Mouse (Mus musculus): ENCODE measurements around the gene Mboat7.

Gene Mboat7

GRCm38 (mm10) chr7:3692382-3692986 is 839 bp downstream of the Mboat7 start, which contains the start of gene Tsen34:
Gene Tsen34 (plus strand): TSS chr7:3692863.
- no peak for DNase-seq

GRCm38 (mm10) chr7:3691919-3692318 is 1.4 kb downstream of the Mboat7 start:
- DNase-seq, result no peak

- DNase-seq, result no peak
These were observed 7.7 kb downstream of the Mboat7 start for GRCm38 (mm10) chr7:3685400-3686187.

- no peak for DNase-seq
These were observed 8.6 kb downstream of the Mboat7 start for GRCm38 (mm10) chr7:3684698-3685097.

GRCm38 (mm10) chr7:3683908-3684550 is 9.3 kb downstream of the Mboat7 start:
- DNase-seq, result no peak

- peak; percentile 61 to 66 for DNase-seq
These were observed 16.0 kb downstream of the Mboat7 start, which contains the start of gene Tmc4 for GRCm38 (mm10) chr7:3677342-3677741. Gene Tmc4 (minus strand): TSS chr7:3677553.

GRCm38 (mm10) chr7:3676371-3676770 is 17.0 kb downstream of the Mboat7 start:
- no peak for DNase-seq

GRCm38 (mm10) chr7:3675228-3675548 is 18.1 kb downstream of the Mboat7 start:
- no peak for DNase-seq

- peak; percentile 80 to 87 for DNase-seq
These were observed 18.7 kb downstream of the Mboat7 start for GRCm38 (mm10) chr7:3674507-3675227.

GRCm38 (mm10) chr7:3666921-3667391 is 26.4 kb downstream of the Mboat7 start:
- peak in 1 of 2 experiments; percentile 34 for DNase-seq

- peak; percentile 97 for DNase-seq
These were observed 27.9 kb downstream of the Mboat7 start, which contains the start of gene Leng1 for GRCm38 (mm10) chr7:3665215-3666114. Gene Leng1 (minus strand): TSS chr7:3665840.

GRCm38 (mm10) chr7:3664524-3665214 is 28.7 kb downstream of the Mboat7 start:
- peak in 1 of 2 experiments; percentile 33 for DNase-seq

GRCm38 (mm10) chr7:3658578-3658977 is 34.7 kb downstream of the Mboat7 start:
- no peak for DNase-seq

GRCm38 (mm10) chr7:3656966-3657365 is 36.4 kb downstream of the Mboat7 start:
- DNase-seq, result no peak

- no peak for DNase-seq
These were observed 46.7 kb downstream of the Mboat7 start for GRCm38 (mm10) chr7:3646641-3647040.

GRCm38 (mm10) chr7:3646188-3646587 is 47.1 kb downstream of the Mboat7 start:
- DNase-seq, result no peak

GRCm38 (mm10) chr7:3645488-3646025 is 47.8 kb downstream of the Mboat7 start:
- DNase-seq, result no peak

GRCm38 (mm10) chr7:3644672-3645487 is 48.4 kb downstream of the Mboat7 start, which contains the start of gene Cnot3:
Gene Cnot3 (plus strand): TSS chr7:3645268.
- DNase-seq, result peak; percentile 98 to 100

- DNase-seq, result peak in 1 of 2 experiments; percentile 15
These were observed 49.0 kb downstream of the Mboat7 start for GRCm38 (mm10) chr7:3644348-3644671.

- no peak for DNase-seq
These were observed 49.5 kb downstream of the Mboat7 start for GRCm38 (mm10) chr7:3643843-3644242.
